Mouse (Mus musculus): Measurements from ENCODE around the gene Olfr544.

DNA sequence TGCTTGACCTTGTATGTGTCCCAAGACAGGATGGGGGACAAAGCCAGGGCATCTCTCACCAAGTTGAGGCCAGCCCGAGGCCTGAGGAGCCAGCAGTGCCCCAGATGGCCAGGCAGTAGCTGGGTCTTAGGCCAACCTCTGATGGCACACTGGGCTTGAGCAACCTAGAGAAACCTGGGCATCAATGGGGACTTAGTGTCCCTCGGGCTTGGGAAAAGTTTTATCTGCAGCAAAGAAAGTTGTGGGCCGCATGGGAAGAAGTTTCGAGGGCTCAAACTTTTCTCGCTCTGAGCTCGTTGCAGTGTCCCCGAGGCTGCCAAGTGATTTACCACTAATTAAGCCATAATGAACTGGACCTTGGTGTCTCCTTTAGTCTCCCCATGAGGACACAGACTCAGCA is 21.6 kb upstream of the Olfr544 start:
- no peak for TF ChIP-seq CTCF (IDR thresholded peaks at IDR 0.05; ENCODE audit: control insufficient read depth, insufficient read depth, insufficient read length)
- no peak for TF ChIP-seq USF1 (IDR thresholded peaks at IDR 0.05; ENCODE audit: low read depth)
- TF ChIP-seq MAX (IDR thresholded peaks at IDR 0.05) = no peak
